Mouse (Mus musculus) bone marrow, adult 2 months (tissue): ENCODE measurements around the gene Cmtm4.

Experiments used
- CTCF ChIP-seq: fragments of 200-500 bp; IDR thresholded peaks from 2 replicates; pipeline ENCODE4 v1.5.1; 2011; ENCODE audit warnings: low read length, control low read depth; ENCODE audit not compliant: control insufficient read depth, insufficient read depth
- POLR2A ChIP-seq: fragments of 200-500 bp; IDR thresholded peaks from 2 replicates; pipeline ENCODE4 v1.6.1; 2011; ENCODE audit warnings: low read depth, mild to moderate bottlenecking, control low read depth, low read length, borderline replicate concordance; ENCODE audit not compliant: control insufficient read depth

DNA sequence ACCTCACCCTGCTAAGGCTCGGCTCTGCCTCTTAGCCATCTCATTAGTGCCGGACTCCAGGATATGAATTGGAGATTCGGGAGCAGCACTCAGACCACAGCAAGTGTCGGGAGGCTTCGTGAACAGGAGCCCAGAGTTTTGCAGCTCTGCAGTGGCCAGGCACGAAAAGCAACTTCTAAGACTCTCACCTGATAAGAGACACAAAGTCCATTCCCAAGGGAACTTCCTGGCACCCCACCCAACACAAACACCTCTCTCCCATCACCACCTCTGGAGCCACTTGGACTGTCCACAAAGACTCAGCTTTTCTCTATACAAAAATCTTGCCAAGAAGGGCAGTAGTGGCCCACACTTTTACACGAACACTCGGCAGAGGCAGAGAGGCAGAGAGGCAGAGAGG is 5.4 kb downstream of the Cmtm4 start:
- TF ChIP-seq CTCF (no peak), POLR2A (no peak)
